Mouse (Mus musculus) testis, adult 2 months (tissue): Measurements from ENCODE around the gene Sar1a.

Experiments used
- CTCF ChIP-seq: fragments of 200-500 bp; IDR thresholded peaks from 2 replicates; pipeline ENCODE4 v1.5.1; 2012; ENCODE audit warnings: low read depth, mild to moderate bottlenecking, inconsistent platforms, low read length, moderate library complexity; ENCODE audit not compliant: control insufficient read depth, insufficient read depth, insufficient replicate concordance
- POLR2A ChIP-seq: fragments of 200-500 bp; IDR thresholded peaks from 2 replicates; pipeline ENCODE4 v1.6.1; 2012; ENCODE audit warnings: low read depth, mild to moderate bottlenecking, inconsistent platforms, low read length, moderate library complexity; ENCODE audit not compliant: control insufficient read depth

- TF ChIP-seq POLR2A (peak; percentile 96), CTCF (no peak)
Measured at GRCm38 (mm10) chr10:61680015-61680913, at the start of gene Sar1a.
